Mouse (Mus musculus): Measurements from ENCODE around the gene BC005624. TPM values are rescaled to one million over a fixed set of nuclear protein-coding genes. Genes with fewer than 3 reads are reported as not detected.
A peak's percentile ranks its signal among the peaks of the same experiment; 100 is the strongest.

The BC005624 gene
- 14.5 and 16.7 TPM in 2 replicates for polyA plus RNA-seq (2012; rRNA removed)

DNA sequence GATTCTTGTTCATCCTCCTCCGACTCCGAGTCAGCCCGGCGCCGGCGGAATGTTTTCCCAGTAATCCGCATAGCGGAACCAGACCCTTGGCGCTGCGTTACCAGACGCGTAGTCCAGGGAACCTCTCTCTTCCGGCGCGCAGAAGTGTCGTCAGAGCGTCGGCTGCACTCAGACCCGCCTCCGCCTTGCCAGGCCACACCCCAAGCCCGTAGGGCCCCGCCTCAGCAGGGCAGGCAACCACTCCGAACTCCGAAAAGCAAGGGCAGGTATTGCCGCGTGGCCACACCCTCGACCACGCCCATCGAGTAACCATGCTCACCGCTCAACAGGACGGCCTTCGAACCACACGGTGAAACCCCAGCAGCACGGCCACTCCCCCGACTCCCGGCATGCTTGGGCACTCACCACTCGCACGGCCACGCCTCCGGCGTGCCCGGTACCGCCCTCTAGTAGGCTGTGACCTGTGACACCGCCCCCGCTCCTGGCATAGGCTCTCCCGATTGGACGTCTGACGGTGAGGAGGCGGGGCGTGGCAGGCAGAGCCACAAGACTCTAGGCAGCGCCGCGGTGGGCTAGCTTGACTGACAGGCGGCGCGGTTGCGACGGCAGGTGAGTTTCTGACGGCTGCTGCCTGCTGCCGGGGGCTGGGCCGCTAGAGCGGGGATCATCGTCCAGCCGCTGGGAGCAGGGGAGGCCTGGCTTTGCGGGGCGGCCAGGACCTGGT, at the start of gene BC005624, which contains the start of gene Usp20:
TSS of gene BC005624 (minus strand) at position 412 of the 724 bp plus-strand sequence.
TSS of gene Usp20 (plus strand) at position 490 of the 724 bp plus-strand sequence.
- Histone ChIP-seq H3K4me1 (ENCODE audit: control insufficient read depth, insufficient read depth, insufficient read length) (no peaks in the 10 kb centered on the region), H3K4me3 (ENCODE audit: extremely low read depth, insufficient read depth, insufficient read length) (peak within 1 kb of the TSS; percentile 89), H3K27me3 (ENCODE audit: control insufficient read depth, insufficient read depth, low read length) (no peaks in the 10 kb centered on the region), H3K27ac (ENCODE audit: insufficient read depth, low read length) (peak within 1 kb of the TSS; percentile 21), H3K36me3 (ENCODE audit: control insufficient read depth, insufficient read depth, low read length) (peaks cover 12% of the 10 kb centered on the region)
- WGBS: under 1% methylated on average over 66 of the region's 66 CpGs
- DNase-seq (ENCODE audit: low read depth in 1 of 2, low spot score in 2 of 2): peak; percentile 99 to 100
- TF ChIP-seq CTCF (IDR thresholded peaks at IDR 0.05; ENCODE audit: extremely low read depth, insufficient read depth, insufficient read length, insufficient replicate concordance): no peak
- peak; percentile 29 for TF ChIP-seq POLR2A (IDR thresholded peaks at IDR 0.05; ENCODE audit: low read depth, low read length)

GRCm38 (mm10) chr2:31026642-31027041, 44.6 kb upstream of the BC005624 start:
- Histone ChIP-seq H3K27ac (ENCODE audit: insufficient read depth, low read length) (no peak overlapping the region), H3K36me3 (ENCODE audit: control insufficient read depth, insufficient read depth, low read length) (peaks cover 20% of the 10 kb centered on the region), H3K4me3 (ENCODE audit: extremely low read depth, insufficient read depth, insufficient read length) (no peak overlapping the region), H3K27me3 (ENCODE audit: control insufficient read depth, insufficient read depth, low read length) (no peaks in the 10 kb centered on the region), H3K4me1 (ENCODE audit: control insufficient read depth, insufficient read depth, insufficient read length) (no peaks in the 10 kb centered on the region)
- TF ChIP-seq POLR2A (IDR thresholded peaks at IDR 0.05; ENCODE audit: low read depth, low read length) (no peak), CTCF (IDR thresholded peaks at IDR 0.05; ENCODE audit: extremely low read depth, insufficient read depth, insufficient read length, insufficient replicate concordance) (no peak)
- 77% methylated on average over 8 of the region's 8 CpGs for WGBS
- DNase-seq (ENCODE audit: low read depth in 1 of 2, low spot score in 2 of 2): no peak

GRCm38 (mm10) chr2:31025458-31025857, 43.5 kb upstream of the BC005624 start:
- no peaks in the 10 kb centered on the region for H3K27me3 ChIP-seq (ENCODE audit: control insufficient read depth, insufficient read depth, low read length)
- DNase-seq (ENCODE audit: low read depth in 1 of 2, low spot score in 2 of 2): no peak
- H3K4me3 ChIP-seq (ENCODE audit: extremely low read depth, insufficient read depth, insufficient read length): no peak overlapping the region
- no peak overlapping the region for H3K27ac ChIP-seq (ENCODE audit: insufficient read depth, low read length)
- TF ChIP-seq CTCF (IDR thresholded peaks at IDR 0.05; ENCODE audit: extremely low read depth, insufficient read depth, insufficient read length, insufficient replicate concordance): no peak
- no peak for TF ChIP-seq POLR2A (IDR thresholded peaks at IDR 0.05; ENCODE audit: low read depth, low read length)
- WGBS: 64% methylated on average over 3 of the region's 3 CpGs
- no peaks in the 10 kb centered on the region for H3K4me1 ChIP-seq (ENCODE audit: control insufficient read depth, insufficient read depth, insufficient read length)
- H3K36me3 ChIP-seq (ENCODE audit: control insufficient read depth, insufficient read depth, low read length): peaks cover 16% of the 10 kb centered on the region

- peak; percentile 38 to 59 for DNase-seq (ENCODE audit: low read depth in 1 of 2, low spot score in 2 of 2)
Measured at GRCm38 (mm10) chr2:31024618-31025370, 42.8 kb upstream of the BC005624 start.

DNA sequence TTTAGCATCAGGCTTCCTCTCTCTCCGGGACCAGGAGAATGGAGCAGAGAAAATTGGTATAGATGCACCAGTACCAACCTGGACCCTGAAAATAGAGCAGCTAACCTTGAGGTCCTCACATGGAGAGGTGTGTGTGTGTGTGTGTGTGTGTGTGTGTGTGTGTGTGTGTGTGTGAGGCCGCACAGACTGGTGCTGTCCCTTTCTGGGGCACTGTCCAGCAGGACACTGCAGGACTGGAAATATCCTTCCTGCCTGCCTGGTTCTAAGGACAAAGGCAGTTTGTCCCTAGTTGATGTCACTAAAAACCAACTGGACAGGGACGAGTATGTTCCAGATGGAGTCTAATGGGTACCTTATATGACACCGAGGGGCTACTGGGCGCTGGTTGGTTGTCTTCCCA, 41.9 kb upstream of the BC005624 start:
- H3K27me3 ChIP-seq (ENCODE audit: control insufficient read depth, insufficient read depth, low read length): no peaks in the 10 kb centered on the region
- no peak overlapping the region for H3K27ac ChIP-seq (ENCODE audit: insufficient read depth, low read length)
- TF ChIP-seq POLR2A (IDR thresholded peaks at IDR 0.05; ENCODE audit: low read depth, low read length): no peak
- TF ChIP-seq CTCF (IDR thresholded peaks at IDR 0.05; ENCODE audit: extremely low read depth, insufficient read depth, insufficient read length, insufficient replicate concordance): no peak
- no peak overlapping the region for H3K4me3 ChIP-seq (ENCODE audit: extremely low read depth, insufficient read depth, insufficient read length)
- H3K4me1 ChIP-seq (ENCODE audit: control insufficient read depth, insufficient read depth, insufficient read length): no peaks in the 10 kb centered on the region
- 81% methylated on average over 5 of the region's 5 CpGs for WGBS
- H3K36me3 ChIP-seq (ENCODE audit: control insufficient read depth, insufficient read depth, low read length): peaks cover 13% of the 10 kb centered on the region
- no peak for DNase-seq (ENCODE audit: low read depth in 1 of 2, low spot score in 2 of 2)

More at GRCm38 (mm10) chr2:31024618-31025370, 42.8 kb upstream of the BC005624 start:
- WGBS: 40% methylated on average over 5 of the region's 5 CpGs
- Histone ChIP-seq H3K27me3 (ENCODE audit: control insufficient read depth, insufficient read depth, low read length) (no peaks in the 10 kb centered on the region), H3K4me3 (ENCODE audit: extremely low read depth, insufficient read depth, insufficient read length) (no peak overlapping the region), H3K27ac (ENCODE audit: insufficient read depth, low read length) (no peak overlapping the region), H3K36me3 (ENCODE audit: control insufficient read depth, insufficient read depth, low read length) (peaks cover 16% of the 10 kb centered on the region), H3K4me1 (ENCODE audit: control insufficient read depth, insufficient read depth, insufficient read length) (no peaks in the 10 kb centered on the region)
- TF ChIP-seq CTCF (IDR thresholded peaks at IDR 0.05; ENCODE audit: extremely low read depth, insufficient read depth, insufficient read length, insufficient replicate concordance) (peak; percentile 89), POLR2A (IDR thresholded peaks at IDR 0.05; ENCODE audit: low read depth, low read length) (no peak)

GRCm38 (mm10) chr2:31020202-31020601, 38.2 kb upstream of the BC005624 start:
- no peak for DNase-seq (ENCODE audit: low read depth in 1 of 2, low spot score in 2 of 2)
- H3K27me3 ChIP-seq (ENCODE audit: control insufficient read depth, insufficient read depth, low read length): no peaks in the 10 kb centered on the region
- 98% methylated on average over 2 of the region's 2 CpGs for WGBS
- no peak overlapping the region for H3K27ac ChIP-seq (ENCODE audit: insufficient read depth, low read length)
- H3K4me1 ChIP-seq (ENCODE audit: control insufficient read depth, insufficient read depth, insufficient read length): no peaks in the 10 kb centered on the region
- peaks cover 5% of the 10 kb centered on the region for H3K36me3 ChIP-seq (ENCODE audit: control insufficient read depth, insufficient read depth, low read length)
- no peak for TF ChIP-seq POLR2A (IDR thresholded peaks at IDR 0.05; ENCODE audit: low read depth, low read length)
- TF ChIP-seq CTCF (IDR thresholded peaks at IDR 0.05; ENCODE audit: extremely low read depth, insufficient read depth, insufficient read length, insufficient replicate concordance): no peak
- H3K4me3 ChIP-seq (ENCODE audit: extremely low read depth, insufficient read depth, insufficient read length): no peak overlapping the region

All from spleen, adult 2 months (tissue).